Mouse (Mus musculus) hindbrain, embryonic 12.5 days (tissue): ENCODE data around the gene Gm5089. TPM values are rescaled to one million over a fixed set of nuclear protein-coding genes. Genes with fewer than 3 reads are reported as not detected.
"Not testable (repeated sequence)": the region's sequence is repeated elsewhere in the genome, so short reads cannot be mapped to it uniquely, and the experiment has no call there.

ENCODE experiments used
- ATAC-seq: fragments of 200-750 bp; cut with Nextera tagmentation; 2 replicates; pipeline ENCODE4 v1.8.0; 2017; ENCODE audit warnings: moderate TSS enrichment; ENCODE audit not compliant: low FRiP score
- H3K27ac ChIP-seq: fragments of 300-500 bp; sonication (generic); 2 replicates; pipeline ENCODE4 v1.5.1; 2016; ENCODE audit warnings: mild to moderate bottlenecking
- H3K27me3 ChIP-seq: fragments of 300-500 bp; sonication (generic); 2 replicates; pipeline ENCODE4 v1.6.1; 2016; ENCODE audit warnings: mild to moderate bottlenecking
- H3K36me3 ChIP-seq: fragments of 300-500 bp; sonication (generic); 2 replicates; pipeline ENCODE4 v1.6.1; 2016; ENCODE audit warnings: mild to moderate bottlenecking
- H3K4me1 ChIP-seq: fragments of 300-500 bp; sonication (generic); 2 replicates; pipeline ENCODE4 v1.6.1; 2016
- H3K4me2 ChIP-seq: fragments of 300-500 bp; sonication (generic); replicated peaks from 2 replicates; pipeline ENCODE4 v1.6.1; 2016; ENCODE audit warnings: mild to moderate bottlenecking
- H3K4me3 ChIP-seq: fragments of 300-500 bp; sonication (generic); 2 replicates; pipeline ENCODE4 v1.5.1; 2016; ENCODE audit warnings: mild to moderate bottlenecking
- H3K9ac ChIP-seq: fragments of 300-500 bp; sonication (generic); 2 replicates; pipeline ENCODE4 v1.6.1; 2016; ENCODE audit warnings: mild to moderate bottlenecking, moderate library complexity
- H3K9me3 ChIP-seq: fragments of 300-500 bp; sonication (generic); replicated peaks from 2 replicates; pipeline ENCODE4 v1.6.1; 2016; ENCODE audit warnings: mild to moderate bottlenecking
- WGBS: fragments of 180-500 bp; shearing (Covaris S2); methylation state at CpG from one replicate; pipeline ENCODE4 v1.1.7; 2016; 5-methylcytosine and 5-hydroxymethylcytosine counted together
- polyA plus RNA-seq: library from polyadenylated mRNA; unstranded; fragments of >200 nt; fragmentation: Nextera tagmentation; extraction: Ambion mirVana; gene quantifications from 2 replicates; pipeline ENCODE4 v1.2.1, GENCODE M21; 2016

Gene Gm5089
- polyA plus RNA-seq, 1 experiment from 2014 or later, result 4.0 TPM

GRCm38 (mm10) chr14:122466756-122467362, 15.9 kb upstream of the Gm5089 start:
- peaks cover 43% of the 10 kb centered on the region for H3K4me1 ChIP-seq
- 40% methylated on average over 7 of the region's 7 CpGs for WGBS
- H3K9ac ChIP-seq, result no peak overlapping the region
- H3K36me3 ChIP-seq, result no peaks in the 10 kb centered on the region
- H3K27ac ChIP-seq, result no peak overlapping the region
- peak overlapping the region; percentile 8; the same call in 1 of the 2 replicates for H3K4me2 ChIP-seq
- H3K27me3 ChIP-seq, result peaks cover 88% of the 10 kb centered on the region
- H3K9me3 ChIP-seq, result no peaks in the 10 kb centered on the region
- ATAC-seq, result no peak
- no peak overlapping the region for H3K4me3 ChIP-seq

GRCm38 (mm10) chr14:122465931-122466490, 15.1 kb upstream of the Gm5089 start:
- H3K9ac ChIP-seq, result 0 out of 2 replicates have a peak overlapping the region, but pooled peaks have one; percentile 49
- no peak overlapping the region; the same call in 1 of the 2 replicates for H3K27ac ChIP-seq

GRCm38 (mm10) chr14:122464763-122465741, 14.1 kb upstream of the Gm5089 start, which contains the start of gene Zic5:
Gene Zic5, minus strand, starts transcription at chr14:122465677.
- H3K4me3 ChIP-seq, result peak within 1 kb of the TSS; percentile 61
- H3K9me3 ChIP-seq, result no peaks in the 10 kb centered on the region
- peak within 1 kb of the TSS; percentile 69 for H3K4me2 ChIP-seq
- H3K27me3 ChIP-seq, result peaks cover 86% of the 10 kb centered on the region
- peak; percentile 72 for ATAC-seq
- under 1% methylated on average over 43 of the region's 62 CpGs for WGBS
- peaks cover 43% of the 10 kb centered on the region for H3K4me1 ChIP-seq
- H3K36me3 ChIP-seq, result no peaks in the 10 kb centered on the region
- H3K27ac ChIP-seq, result peak within 1 kb of the TSS; percentile 95
- H3K9ac ChIP-seq, result peak within 1 kb of the TSS; percentile 85

More at GRCm38 (mm10) chr14:122465931-122466490, 15.1 kb upstream of the Gm5089 start:
- Histone ChIP-seq H3K4me3 (peak overlapping the region; percentile 61), H3K4me2 (peak overlapping the region; percentile 69), H3K9me3 (no peaks in the 10 kb centered on the region), H3K4me1 (peaks cover 43% of the 10 kb centered on the region), H3K27me3 (peaks cover 85% of the 10 kb centered on the region), H3K36me3 (no peaks in the 10 kb centered on the region)
- WGBS, result 23% methylated on average over 13 of the region's 13 CpGs
- no peak for ATAC-seq

- ATAC-seq, result peak; percentile 14
- peak overlapping the region; percentile 61 for H3K4me3 ChIP-seq
These were observed 13.4 kb upstream of the Gm5089 start for GRCm38 (mm10) chr14:122464351-122464762.

GRCm38 (mm10) chr14:122463734-122464341, 12.9 kb upstream of the Gm5089 start:
- Histone ChIP-seq H3K27ac (peak overlapping the region; percentile 95), H3K27me3 (peaks cover 80% of the 10 kb centered on the region), H3K4me3 (peak overlapping the region; percentile 61), H3K9ac (peak overlapping the region; percentile 85), H3K4me1 (peaks cover 38% of the 10 kb centered on the region), H3K4me2 (peak overlapping the region; percentile 69)
- ATAC-seq, result peak; percentile 53
- H3K9me3 ChIP-seq, H3K36me3 ChIP-seq: not testable (repeated sequence)
- WGBS, result under 1% methylated on average over 55 of the region's 58 CpGs

More at GRCm38 (mm10) chr14:122464351-122464762, 13.4 kb upstream of the Gm5089 start:
- peaks cover 84% of the 10 kb centered on the region for H3K27me3 ChIP-seq
- peaks cover 42% of the 10 kb centered on the region for H3K4me1 ChIP-seq
- H3K9ac ChIP-seq, result peak overlapping the region; percentile 85
- peak overlapping the region; percentile 69 for H3K4me2 ChIP-seq
- H3K27ac ChIP-seq, result peak overlapping the region; percentile 95
- H3K36me3 ChIP-seq, result no peaks in the 10 kb centered on the region
- under 1% methylated on average over 48 of the region's 62 CpGs for WGBS
- H3K9me3 ChIP-seq, result no peaks in the 10 kb centered on the region

- ATAC-seq, result no peak
- H3K27ac ChIP-seq, result peak overlapping the region; percentile 95
These were observed 12.3 kb upstream of the Gm5089 start for GRCm38 (mm10) chr14:122463080-122463691.

GRCm38 (mm10) chr14:122462689-122463079, 11.8 kb upstream of the Gm5089 start:
- Histone ChIP-seq H3K36me3 (no peaks in the 10 kb centered on the region), H3K9me3 (no peaks in the 10 kb centered on the region), H3K27me3 (peaks cover 74% of the 10 kb centered on the region), H3K9ac (peak overlapping the region; percentile 85), H3K4me3 (peak overlapping the region; percentile 61), H3K27ac (peak overlapping the region; percentile 95), H3K4me1 (peaks cover 30% of the 10 kb centered on the region), H3K4me2 (peak overlapping the region; percentile 69)
- WGBS, result 3% methylated on average over 17 of the region's 17 CpGs
- no peak for ATAC-seq

More at GRCm38 (mm10) chr14:122463080-122463691, 12.3 kb upstream of the Gm5089 start:
- Histone ChIP-seq H3K36me3 (no peaks in the 10 kb centered on the region), H3K4me1 (peaks cover 32% of the 10 kb centered on the region), H3K4me3 (peak overlapping the region; percentile 61), H3K4me2 (peak overlapping the region; percentile 69), H3K9ac (peak overlapping the region; percentile 85), H3K27me3 (peaks cover 78% of the 10 kb centered on the region), H3K9me3 (no peaks in the 10 kb centered on the region)
- under 1% methylated on average over 38 of the region's 40 CpGs for WGBS

GRCm38 (mm10) chr14:122461966-122462365, 11.1 kb upstream of the Gm5089 start:
- Histone ChIP-seq H3K4me1 (peaks cover 30% of the 10 kb centered on the region), H3K27ac (peak overlapping the region; percentile 95), H3K9me3 (no peaks in the 10 kb centered on the region), H3K27me3 (peaks cover 68% of the 10 kb centered on the region), H3K4me2 (peak overlapping the region; percentile 69), H3K4me3 (peak overlapping the region; percentile 61), H3K9ac (peak overlapping the region; percentile 85), H3K36me3 (no peaks in the 10 kb centered on the region)
- 8% methylated on average over 9 of the region's 9 CpGs for whole genome bisulfite sequencing
- ATAC-seq, result no peak

- no peak for ATAC-seq
- Histone ChIP-seq H3K36me3 (no peaks in the 10 kb centered on the region), H3K4me3 (peak overlapping the region; percentile 61), H3K9ac (peak overlapping the region; percentile 85), H3K27me3 (peaks cover 65% of the 10 kb centered on the region), H3K4me1 (peaks cover 30% of the 10 kb centered on the region), H3K27ac (peak overlapping the region; percentile 95; the same call in 1 of the 2 replicates), H3K9me3 (no peaks in the 10 kb centered on the region), H3K4me2 (peak overlapping the region; percentile 69)
- WGBS, result 24% methylated on average over 3 of the region's 3 CpGs
These were observed 10.6 kb upstream of the Gm5089 start for GRCm38 (mm10) chr14:122461500-122461899.

- Histone ChIP-seq H3K27ac (no peak overlapping the region), H3K9ac (0 out of 2 replicates have a peak overlapping the region, but pooled peaks have one; percentile 15), H3K36me3 (no peaks in the 10 kb centered on the region), H3K4me2 (peak overlapping the region; percentile 44), H3K27me3 (peaks cover 60% of the 10 kb centered on the region), H3K4me3 (peak overlapping the region; percentile 19), H3K4me1 (peaks cover 21% of the 10 kb centered on the region), H3K9me3 (no peaks in the 10 kb centered on the region)
- no peak for ATAC-seq
- 30% methylated on average over 5 of the region's 5 CpGs for WGBS
These were observed 9.3 kb upstream of the Gm5089 start for GRCm38 (mm10) chr14:122460226-122460625.

GRCm38 (mm10) chr14:122459776-122460175, 8.9 kb upstream of the Gm5089 start:
- H3K27ac ChIP-seq, result no peak overlapping the region
- peaks cover 58% of the 10 kb centered on the region for H3K27me3 ChIP-seq
- peak overlapping the region; percentile 44 for H3K4me2 ChIP-seq
- H3K4me3 ChIP-seq, result 0 out of 2 replicates have a peak overlapping the region, but pooled peaks have one; percentile 9
- H3K36me3 ChIP-seq, result no peaks in the 10 kb centered on the region
- H3K9ac ChIP-seq, result peak overlapping the region; percentile 5; the same call in 1 of the 2 replicates
- H3K9me3 ChIP-seq, result no peaks in the 10 kb centered on the region
- no peak for ATAC-seq
- peaks cover 16% of the 10 kb centered on the region for H3K4me1 ChIP-seq
- 75% methylated on average over 1 of the region's 1 CpGs for WGBS
